Mouse (Mus musculus) layer of hippocampus, adult 6 months (tissue): ENCODE measurements around the gene Olfr314. TPM values are rescaled to one million over a fixed set of nuclear protein-coding genes. Genes with fewer than 3 reads are reported as not detected.

Experiments used
- long read RNA-seq, 2 experiments: library from polyadenylated mRNA; unstranded; transcript quantifications; one replicate each; pipeline ENCODE4 v2.0.0; 2019 to 2020
- polyA plus RNA-seq: library from polyadenylated mRNA; unstranded; fragments of <200 nt; fragmentation: Nextera tagmentation; gene quantifications from 2 replicates; pipeline ENCODE4 v1.2.3, GENCODE M21; 2021

The Olfr314 gene
- not detected in 2 replicates for polyA plus RNA-seq
- long read RNA-seq, experiment 1, result 0 reads
- long read RNA-seq, experiment 2, result 0 reads

GRCm38 (mm10) chr11:58782480-58783089, at the start of gene Olfr314:
Gene Olfr314 (plus strand): TSS chr11:58782952.

GRCm38 (mm10) chr11:58738792-58739262, 43.9 kb upstream of the Olfr314 start, which contains the start of gene Olfr317:
Gene Olfr317 (minus strand): TSS chr11:58739212.

GRCm38 (mm10) chr11:58752434-58752833, 30.3 kb upstream of the Olfr314 start, which contains the start of gene Olfr316:
Gene Olfr316 (plus strand): TSS chr11:58752734.

GRCm38 (mm10) chr11:58772888-58773287, 9.9 kb upstream of the Olfr314 start, which contains the start of gene Olfr315:
Gene Olfr315 (plus strand): TSS chr11:58773188.

GRCm38 (mm10) chr11:58801558-58802228, 18.9 kb downstream of the Olfr314 start, which contains the start of gene Fam183b:
Gene Fam183b (minus strand): TSS chr11:58801960.

GRCm38 (mm10) chr11:58814700-58815099, 31.9 kb downstream of the Olfr314 start, which contains the start of gene Olfr313:
Gene Olfr313 (plus strand): TSS chr11:58815000.

GRCm38 (mm10) chr11:58828937-58829336, 46.2 kb downstream of the Olfr314 start, which contains the start of gene Olfr312:
Gene Olfr312 (plus strand): TSS chr11:58829237.

Other genes with a start within 250 kb of the Olfr314 start
- not detected in 2 replicates for gene Olfr330, start 248.1 kb upstream of the Olfr314 start, polyA plus RNA-seq
- gene Olfr329-ps, start 236.5 kb upstream of the Olfr314 start, polyA plus RNA-seq, result not detected in 2 replicates
- gene Olfr328, start 227.3 kb upstream of the Olfr314 start, polyA plus RNA-seq, result not detected in 2 replicates
- gene Olfr224, start 212.4 kb upstream of the Olfr314 start, polyA plus RNA-seq, result not detected in 2 replicates
- not detected in 2 replicates for gene Olfr325, start 205.2 kb upstream of the Olfr314 start, polyA plus RNA-seq
- gene Olfr324, start 187.8 kb upstream of the Olfr314 start, polyA plus RNA-seq, result not detected in 2 replicates
- gene 2210407C18Rik, start 166.9 kb upstream of the Olfr314 start, polyA plus RNA-seq, result not detected in 2 replicates
- gene Olfr323, start 152.5 kb upstream of the Olfr314 start, polyA plus RNA-seq, result not detected in 2 replicates
- not detected in 2 replicates for gene Trim58, start 142.5 kb upstream of the Olfr314 start, polyA plus RNA-seq
- not detected in 2 replicates for gene Olfr322, start 124.2 kb upstream of the Olfr314 start, polyA plus RNA-seq
- not detected in 2 replicates for gene Olfr320, start 101.9 kb upstream of the Olfr314 start, polyA plus RNA-seq
- not detected in 2 replicates for gene Olfr319, start 83.8 kb upstream of the Olfr314 start, polyA plus RNA-seq
- gene Olfr318, start 58.9 kb upstream of the Olfr314 start, polyA plus RNA-seq, result not detected in 2 replicates
- gene Olfr317, start 43.7 kb upstream of the Olfr314 start, polyA plus RNA-seq, result 0.09 and 0.13 TPM in 2 replicates
- gene Olfr316, start 30.2 kb upstream of the Olfr314 start, polyA plus RNA-seq, result 0.67 and 0.89 TPM in 2 replicates
- gene Olfr315, start 9.8 kb upstream of the Olfr314 start, polyA plus RNA-seq, result not detected in 2 replicates
- gene Fam183b, start 19.0 kb downstream of the Olfr314 start, polyA plus RNA-seq, result 28.9 and 30.2 TPM in 2 replicates
- not detected in 2 replicates for gene Olfr313, start 32.0 kb downstream of the Olfr314 start, polyA plus RNA-seq
- not detected in 2 replicates for gene Olfr312, start 46.3 kb downstream of the Olfr314 start, polyA plus RNA-seq
- gene Olfr311, start 56.3 kb downstream of the Olfr314 start, polyA plus RNA-seq, result not detected in 2 replicates
- 3.5 and 3.9 TPM in 2 replicates for gene Gm12258, start 64.2 kb downstream of the Olfr314 start, polyA plus RNA-seq
- gene 2810021J22Rik, start 84.3 kb downstream of the Olfr314 start, polyA plus RNA-seq, result 3.4 and 4.0 TPM in 2 replicates
- gene Zfp39, start 121.3 kb downstream of the Olfr314 start, polyA plus RNA-seq, result 6.0 and 6.7 TPM in 2 replicates
- gene Btnl10, start 135.0 kb downstream of the Olfr314 start, polyA plus RNA-seq, result not detected in 2 replicates
- gene Rnf187, start 156.0 kb downstream of the Olfr314 start, polyA plus RNA-seq, result 359 and 481 TPM in 2 replicates
- 23.0 and 26.4 TPM in 2 replicates for gene Hist3h2ba, start 166.0 kb downstream of the Olfr314 start, polyA plus RNA-seq
- 89.8 and 93.1 TPM in 2 replicates for gene Hist3h2a, start 171.7 kb downstream of the Olfr314 start, polyA plus RNA-seq
- 4.6 and 5.0 TPM in 2 replicates for gene Trim17, start 171.7 kb downstream of the Olfr314 start, polyA plus RNA-seq
- gene Trim11, start 195.1 kb downstream of the Olfr314 start, polyA plus RNA-seq, result 10.9 and 12.4 TPM in 2 replicates